Mouse (Mus musculus) embryonic facial prominence, embryonic 13.5 days (tissue): ENCODE measurements around the gene Lgr6. TPM values are rescaled to one million over a fixed set of nuclear protein-coding genes. Genes with fewer than 3 reads are reported as not detected.

ENCODE experiments used
- ATAC-seq: fragments of 200-750 bp; cut with Nextera tagmentation; 2 replicates; pipeline ENCODE4 v1.8.0; 2017; ENCODE audit warnings: low read depth; ENCODE audit not compliant: insufficient number of reproducible peaks, insufficient read depth, low FRiP score, low TSS enrichment
- H3K27ac ChIP-seq: fragments of 300-500 bp; sonication (generic); 2 replicates; pipeline ENCODE4 v1.5.1; 2015; ENCODE audit warnings: moderate library complexity, mild to moderate bottlenecking, inconsistent platforms
- H3K27me3 ChIP-seq: fragments of 300-500 bp; sonication (generic); 2 replicates; pipeline ENCODE4 v1.6.1; 2015; ENCODE audit warnings: mild to moderate bottlenecking, inconsistent platforms
- H3K36me3 ChIP-seq: fragments of 300-500 bp; sonication (generic); 2 replicates; pipeline ENCODE4 v1.6.1; 2015; ENCODE audit warnings: mild to moderate bottlenecking, inconsistent platforms
- H3K4me1 ChIP-seq: fragments of 300-500 bp; sonication (generic); 2 replicates; pipeline ENCODE4 v1.6.1; 2015; ENCODE audit warnings: inconsistent platforms
- H3K4me2 ChIP-seq: fragments of 300-500 bp; sonication (generic); 2 replicates; pipeline ENCODE4 v1.6.1; 2015; ENCODE audit warnings: moderate library complexity, mild to moderate bottlenecking, inconsistent platforms
- H3K4me3 ChIP-seq: fragments of 300-500 bp; sonication (generic); 2 replicates; pipeline ENCODE4 v1.5.1; 2015; ENCODE audit warnings: mild to moderate bottlenecking, inconsistent platforms
- H3K9ac ChIP-seq: fragments of 300-500 bp; sonication (generic); 2 replicates; pipeline ENCODE4 v1.6.1; 2015; ENCODE audit warnings: mild to moderate bottlenecking, inconsistent platforms
- H3K9me3 ChIP-seq: fragments of 300-500 bp; sonication (generic); 2 replicates; pipeline ENCODE4 v1.6.1; 2016; ENCODE audit warnings: inconsistent platforms
- WGBS: fragments of 180-500 bp; shearing (Covaris S2); methylation state at CpG from one replicate; pipeline ENCODE4 v1.1.7; 2015; ENCODE audit warnings: mixed read lengths; 5-methylcytosine and 5-hydroxymethylcytosine counted together
- polyA plus RNA-seq: library from polyadenylated mRNA; unstranded; fragments of >200 nt; fragmentation: Nextera tagmentation; extraction: Ambion mirVana; gene quantifications from 2 replicates; pipeline ENCODE4 v1.2.1, GENCODE M21; 2015

Gene Lgr6
- polyA plus RNA-seq, 1 experiment from 2014 or later, result 11.5 TPM

DNA sequence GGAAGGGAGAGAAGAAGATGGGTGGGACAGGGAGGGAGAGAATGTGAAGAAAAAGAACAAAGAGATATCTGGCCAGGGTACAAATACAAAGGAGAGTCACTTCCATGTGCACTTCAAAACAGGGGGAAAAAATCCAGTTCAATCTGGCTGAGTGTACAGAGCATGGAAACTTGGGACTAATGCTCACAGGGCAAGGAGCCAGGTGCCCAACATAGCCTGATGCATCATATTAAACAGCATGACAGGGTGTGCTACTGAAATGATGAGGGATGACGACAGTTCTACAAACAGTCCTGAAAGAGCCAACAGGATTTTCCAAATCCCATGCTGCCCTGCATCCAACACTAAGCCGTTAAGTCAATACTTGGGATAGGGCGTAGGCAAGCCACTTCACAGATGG lies 155.1 kb downstream of the Lgr6 start:
- H3K9ac ChIP-seq, result no peak overlapping the region

DNA sequence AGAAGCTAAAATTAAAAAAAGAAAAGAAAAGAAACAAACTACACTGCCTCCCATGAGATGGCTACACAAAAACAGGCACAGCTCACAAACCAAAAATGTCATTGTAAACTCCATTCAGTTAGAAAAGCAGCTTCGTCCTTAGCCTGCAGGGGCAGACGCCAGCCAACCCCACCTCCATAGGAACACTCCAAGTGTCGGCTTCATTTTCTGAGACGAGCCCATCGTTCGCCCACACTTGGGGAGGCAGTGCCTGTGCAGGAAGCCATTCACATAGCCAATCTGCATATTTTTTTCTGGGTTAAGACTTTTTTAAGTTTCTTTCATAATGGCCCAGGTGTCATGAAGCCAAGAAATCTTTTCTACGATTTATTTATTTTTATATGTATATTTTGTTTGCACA lies 157.5 kb downstream of the Lgr6 start:
- no peak overlapping the region for H3K27ac ChIP-seq
- H3K4me1 ChIP-seq, result no peaks in the 10 kb centered on the region; the same call in 1 of the 2 replicates
- no peak overlapping the region for H3K4me3 ChIP-seq
- no peaks in the 10 kb centered on the region for H3K27me3 ChIP-seq
- no peak overlapping the region for H3K9ac ChIP-seq
- WGBS, result 79% methylated on average over 7 of the region's 7 CpGs
- H3K4me2 ChIP-seq, result no peak overlapping the region
- H3K36me3 ChIP-seq, result peaks cover 7% of the 10 kb centered on the region
- H3K9me3 ChIP-seq, result no peaks in the 10 kb centered on the region
- no peak for ATAC-seq

More for the DNA sequence above, 155.1 kb downstream of the Lgr6 start:
- Histone ChIP-seq H3K4me1 (peaks cover 9% of the 10 kb centered on the region), H3K27me3 (no peaks in the 10 kb centered on the region), H3K4me2 (no peak overlapping the region), H3K9me3 (no peaks in the 10 kb centered on the region), H3K27ac (no peak overlapping the region), H3K36me3 (peaks cover 7% of the 10 kb centered on the region), H3K4me3 (no peak overlapping the region)
- WGBS, result 91% methylated on average over 3 of the region's 3 CpGs
- no peak for ATAC-seq

DNA sequence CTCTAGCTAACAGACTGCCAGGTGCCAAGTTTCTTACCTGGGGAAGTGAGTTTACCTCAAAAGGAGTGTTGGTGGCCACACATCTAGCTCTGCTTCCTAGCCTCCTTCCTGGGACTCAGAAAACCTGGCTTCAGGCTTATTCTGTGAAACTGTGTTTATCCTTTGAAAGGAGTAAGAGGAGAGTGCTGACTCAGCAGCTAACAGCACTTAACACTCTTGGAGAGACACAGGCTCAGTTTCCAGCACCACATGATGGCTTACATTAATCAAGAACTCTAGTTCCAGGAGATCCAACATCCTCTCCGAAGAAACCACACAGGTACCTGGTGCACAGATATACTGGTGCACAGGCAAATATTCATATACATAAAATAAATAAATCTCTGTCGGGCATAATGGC lies 162.2 kb downstream of the Lgr6 start:
- H3K4me2 ChIP-seq, result no peak overlapping the region
- no peak overlapping the region for H3K9ac ChIP-seq
- H3K27me3 ChIP-seq, result no peaks in the 10 kb centered on the region
- 91% methylated on average over 2 of the region's 2 CpGs for whole genome bisulfite sequencing
- no peak overlapping the region for H3K4me3 ChIP-seq
- no peaks in the 10 kb centered on the region for H3K4me1 ChIP-seq
- no peak for ATAC-seq
- no peaks in the 10 kb centered on the region for H3K9me3 ChIP-seq
- peaks cover 4% of the 10 kb centered on the region for H3K36me3 ChIP-seq
- no peak overlapping the region for H3K27ac ChIP-seq

DNA sequence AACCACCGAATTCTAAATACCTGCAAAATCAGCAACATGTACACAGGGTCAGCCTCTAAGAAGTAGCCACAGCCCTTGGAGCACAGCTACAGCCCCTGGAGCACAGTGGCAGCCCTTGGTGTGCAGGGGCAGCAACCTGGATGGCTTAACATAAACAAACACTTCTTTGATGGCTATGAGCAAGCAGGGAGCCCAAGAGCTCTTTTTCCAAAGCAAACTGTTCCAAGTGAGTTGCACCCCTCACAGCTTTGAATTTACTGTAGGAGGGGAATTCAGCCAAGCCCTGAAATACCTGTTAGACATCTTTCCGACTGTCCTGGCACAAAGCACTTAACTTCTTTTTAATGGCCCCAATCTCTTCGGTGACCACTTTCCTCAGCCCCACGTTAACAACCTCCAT lies 164.2 kb downstream of the Lgr6 start:
- Histone ChIP-seq H3K9ac (no peak overlapping the region), H3K27me3 (no peaks in the 10 kb centered on the region), H3K36me3 (no peaks in the 10 kb centered on the region), H3K27ac (no peak overlapping the region), H3K4me3 (no peak overlapping the region), H3K9me3 (no peaks in the 10 kb centered on the region), H3K4me1 (no peaks in the 10 kb centered on the region), H3K4me2 (no peak overlapping the region)
- no peak for ATAC-seq
- whole genome bisulfite sequencing, result 50% methylated on average over 4 of the region's 4 CpGs

DNA sequence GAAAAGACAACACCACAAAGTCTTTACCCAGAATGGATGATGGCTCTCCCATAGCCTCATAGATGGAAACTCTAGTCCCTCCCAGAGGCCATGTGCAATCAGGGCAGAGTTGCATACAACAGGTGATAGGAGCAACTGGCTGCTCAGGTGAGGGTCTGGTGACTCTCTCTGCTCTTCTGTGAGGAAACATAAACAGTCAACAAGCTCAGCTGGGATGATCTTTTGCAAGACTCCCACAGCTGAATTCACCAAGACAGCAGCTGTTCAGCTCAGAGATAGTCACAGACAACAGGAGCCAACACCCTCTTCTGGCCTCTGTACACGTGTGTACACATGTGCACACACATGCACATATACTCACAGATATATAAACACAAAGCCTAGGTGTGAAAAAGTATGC lies 166.8 kb downstream of the Lgr6 start:
- WGBS, result 84% methylated on average over 1 of the region's 1 CpGs
- Histone ChIP-seq H3K4me1 (no peaks in the 10 kb centered on the region), H3K9ac (no peak overlapping the region), H3K4me2 (no peak overlapping the region), H3K4me3 (no peak overlapping the region), H3K27ac (no peak overlapping the region), H3K27me3 (no peaks in the 10 kb centered on the region), H3K36me3 (no peaks in the 10 kb centered on the region), H3K9me3 (no peaks in the 10 kb centered on the region)
- no peak for ATAC-seq

DNA sequence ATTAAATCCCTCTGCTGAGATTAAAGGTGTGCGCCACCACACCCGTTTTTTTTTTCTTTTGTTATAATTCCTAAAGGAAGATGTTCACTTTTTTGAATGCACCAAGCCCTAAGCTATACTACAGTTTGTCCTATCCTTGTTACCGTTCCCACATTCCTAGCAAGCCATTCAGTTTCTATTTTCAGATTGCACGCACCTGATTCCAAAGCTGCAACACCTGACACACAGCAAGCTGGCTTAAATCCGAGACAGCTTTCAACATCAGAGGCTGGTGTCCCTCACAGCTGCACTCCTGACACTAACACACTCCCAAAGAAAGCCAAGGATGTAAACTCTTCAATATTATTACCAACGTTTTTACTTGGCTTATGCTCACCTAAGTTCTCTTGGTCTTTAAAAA lies 168.7 kb downstream of the Lgr6 start:
- H3K36me3 ChIP-seq, result no peaks in the 10 kb centered on the region
- WGBS, result 87% methylated on average over 6 of the region's 6 CpGs

More for the DNA sequence above, 168.7 kb downstream of the Lgr6 start:
- ATAC-seq, result no peak
- Histone ChIP-seq H3K4me2 (no peak overlapping the region), H3K9me3 (no peaks in the 10 kb centered on the region), H3K27ac (no peak overlapping the region), H3K9ac (no peak overlapping the region), H3K4me3 (no peak overlapping the region), H3K27me3 (no peaks in the 10 kb centered on the region), H3K4me1 (peaks cover 9% of the 10 kb centered on the region)

Other genes starting within 250 kb of the Lgr6 start
- 9.9 and 12.1 TPM in 2 replicates for gene Ppp1r12b, start 149.3 kb downstream of the Lgr6 start, polyA plus RNA-seq
- 35.7 and 37.9 TPM in 2 replicates for gene Ube2t, start 142.7 kb downstream of the Lgr6 start, polyA plus RNA-seq
- gene Ptpn7, start 27.4 kb upstream of the Lgr6 start, polyA plus RNA-seq, result 1.5 and 2.2 TPM in 2 replicates
- gene Arl8a, start 41.5 kb upstream of the Lgr6 start, polyA plus RNA-seq, result 75.2 and 78.6 TPM in 2 replicates
- gene Gpr37l1, start 62.4 kb upstream of the Lgr6 start, polyA plus RNA-seq, result not detected in 2 replicates
- 9.0 and 12.2 TPM in 2 replicates for gene Elf3, start 153.3 kb upstream of the Lgr6 start, polyA plus RNA-seq
- 87.9 and 93.5 TPM in 2 replicates for gene Rnpep, start 178.8 kb upstream of the Lgr6 start, polyA plus RNA-seq
- 165 and 192 TPM in 2 replicates for gene Timm17a, start 208.5 kb upstream of the Lgr6 start, polyA plus RNA-seq
- 0.42 and 0.59 TPM in 2 replicates for gene Lmod1, start 219.5 kb upstream of the Lgr6 start, polyA plus RNA-seq